Mouse (Mus musculus): ENCODE results near the gene Dph5.

The Dph5 gene

GRCm38 (mm10) chr3:115957223-115957622 is 69.6 kb downstream of the Dph5 start:
- DNase-seq = no peak

- DNase-seq = no peak
Observed at GRCm38 (mm10) chr3:115961311-115962027, 73.8 kb downstream of the Dph5 start.

- no peak for DNase-seq
Observed at GRCm38 (mm10) chr3:115962028-115962415, 74.4 kb downstream of the Dph5 start.

- DNase-seq = no peak
Observed at GRCm38 (mm10) chr3:115963597-115963996, 76.0 kb downstream of the Dph5 start.

GRCm38 (mm10) chr3:115964071-115964470 is 76.4 kb downstream of the Dph5 start:
- no peak for DNase-seq

- no peak for DNase-seq
Observed at GRCm38 (mm10) chr3:115968745-115969530, 81.3 kb downstream of the Dph5 start.

- no peak for DNase-seq
Observed at GRCm38 (mm10) chr3:115971045-115971785, 83.6 kb downstream of the Dph5 start.

GRCm38 (mm10) chr3:115971891-115972646 is 84.4 kb downstream of the Dph5 start:
- no peak for DNase-seq

- peak in 1 of 2 experiments; percentile 17 for DNase-seq
Observed at GRCm38 (mm10) chr3:115974228-115974627, 86.6 kb downstream of the Dph5 start.

GRCm38 (mm10) chr3:115974995-115975394 is 87.4 kb downstream of the Dph5 start:
- no peak for DNase-seq

GRCm38 (mm10) chr3:115979000-115979399 is 91.4 kb downstream of the Dph5 start:
- no peak for DNase-seq

GRCm38 (mm10) chr3:115983217-115983616 is 95.6 kb downstream of the Dph5 start:
- DNase-seq = no peak

Data from thymus, adult 18-20 months (tissue).